Mouse (Mus musculus): Measurements from ENCODE around the gene Rbm10.

DNA sequence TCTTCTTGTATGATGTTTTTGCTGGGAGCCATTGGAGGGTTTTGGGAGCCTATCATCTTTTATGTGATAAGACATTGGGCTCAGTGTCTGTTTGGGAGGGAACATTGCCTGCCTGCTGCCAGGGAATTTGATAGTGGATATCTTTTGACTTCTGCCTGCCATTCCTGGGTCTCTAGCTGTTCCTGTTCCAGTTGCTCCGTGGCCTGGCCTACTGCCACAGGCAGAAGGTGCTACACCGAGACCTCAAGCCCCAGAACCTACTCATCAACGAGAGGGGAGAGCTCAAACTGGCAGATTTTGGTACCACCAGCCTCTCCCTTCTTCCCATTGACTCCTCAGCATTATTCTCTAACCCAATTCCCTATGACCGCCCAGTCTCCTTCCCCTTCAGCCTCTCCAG is 78.5 kb downstream of the Rbm10 start:
- TF ChIP-seq CTCF (IDR thresholded peaks at IDR 0.05; ENCODE audit: extremely low read depth, insufficient read depth, low read length) (no peak), POLR2A (IDR thresholded peaks at IDR 0.05; ENCODE audit: extremely low read depth, insufficient read depth, low read length) (no peak)
